ENCODE assay signal across 12 mouse cellular contexts in genomic region chr19:59422393-59422792, GRCm38 (mm10). TPM values are rescaled to one million over a fixed set of nuclear protein-coding genes. Genes with fewer than 3 reads are reported as not detected.
DNase-seq lines count a peak whose midpoint lies in the region; ATAC-seq lines count a peak whose summit lies in the region.
"Had no signal": no experiment of that assay in that cellular context is flagged by ENCODE, and none has a peak within 500 bp of the region (broad histone marks: within the 10 kb centered on the region; RNA-seq: fewer than 3 reads in every experiment).

No protein-coding gene starts in this region.

- H3K27ac ChIP-seq in neural tube, embryonic 11.5 days (ENCODE audit: low read depth, low read length), result no peak overlapping the region
- H3K27ac ChIP-seq in forebrain, embryonic 13.5 days, result peak overlapping the region; percentile 37
- no peak overlapping the region for H3K27ac ChIP-seq in limb, embryonic 13.5 days

- H3K27me3 ChIP-seq in neural tube, embryonic 11.5 days (ENCODE audit: control insufficient read depth, insufficient read depth, low read length), result no peaks in the 10 kb centered on the region
- H3K27me3 ChIP-seq in forebrain, embryonic 13.5 days, result peaks cover 16% of the 10 kb centered on the region; the same call in 1 of the 2 replicates
- peaks cover 30% of the 10 kb centered on the region for H3K27me3 ChIP-seq in limb, embryonic 13.5 days

- H3K9me3 ChIP-seq in neural tube, embryonic 11.5 days (ENCODE audit: control insufficient read depth, low read length), result no peaks in the 10 kb centered on the region; the same call in 1 of the 2 replicates
- H3K9me3 ChIP-seq in forebrain, embryonic 13.5 days (replicated peaks), result no peaks in the 10 kb centered on the region
- H3K9me3 ChIP-seq in limb, embryonic 13.5 days, result no peaks in the 10 kb centered on the region
- H3K9me3 ChIP-seq: G1E had no signal

- H3K4me1 ChIP-seq in neural tube, embryonic 11.5 days (ENCODE audit: control insufficient read depth, insufficient read depth, low read length), result no peaks in the 10 kb centered on the region
- H3K4me1 ChIP-seq in forebrain, embryonic 13.5 days, result peaks cover 26% of the 10 kb centered on the region
- peaks cover 47% of the 10 kb centered on the region for H3K4me1 ChIP-seq in limb, embryonic 13.5 days

- no peak overlapping the region for H3K9ac ChIP-seq in neural tube, embryonic 11.5 days (ENCODE audit: low read length)
- H3K9ac ChIP-seq in forebrain, embryonic 13.5 days, result 0 out of 2 replicates have a peak overlapping the region, but pooled peaks have one; percentile 26
- no peak overlapping the region for H3K9ac ChIP-seq in limb, embryonic 13.5 days

- no peak for ATAC-seq in neural tube, embryonic 11.5 days (ENCODE audit: insufficient read depth, low FRiP score, low TSS enrichment)
- ATAC-seq in forebrain, embryonic 13.5 days, result peak; percentile 81
- ATAC-seq in limb, embryonic 13.5 days (ENCODE audit: low FRiP score, low read depth), result no peak
- no peak for ATAC-seq in inflammation-experienced regulatory T-cells, adult 6 months

- WGBS in neural tube, embryonic 11.5 days, result 10% methylated on average over 8 of the region's 8 CpGs
- 2% methylated on average over 8 of the region's 8 CpGs for WGBS in forebrain, embryonic 13.5 days
- WGBS in limb, embryonic 13.5 days, result 10% methylated on average over 8 of the region's 8 CpGs

- H3K4me3 ChIP-seq in neural tube, embryonic 11.5 days (ENCODE audit: low read depth, low read length), result no peak overlapping the region; the same call in 1 of the 2 replicates
- peak overlapping the region; percentile 27 for H3K4me3 ChIP-seq in forebrain, embryonic 13.5 days
- H3K4me3 ChIP-seq in limb, embryonic 13.5 days, result no peak overlapping the region; the same call in 1 of the 2 replicates

- peak overlapping the region; percentile 25; the same call in 1 of the 2 replicates for H3K4me2 ChIP-seq in neural tube, embryonic 11.5 days (ENCODE audit: low read depth)
- peak overlapping the region; percentile 55 for H3K4me2 ChIP-seq in forebrain, embryonic 13.5 days
- H3K4me2 ChIP-seq in limb, embryonic 13.5 days (replicated peaks), result peak overlapping the region; percentile 38

- H3K36me3 ChIP-seq in neural tube, embryonic 11.5 days (ENCODE audit: control insufficient read depth, insufficient read depth, low read length), result no peaks in the 10 kb centered on the region
- H3K36me3 ChIP-seq in forebrain, embryonic 13.5 days (ENCODE audit: poor library complexity, severe bottlenecking), result 0 out of 2 replicates have a peak, but pooled peaks cover 4% of the 10 kb centered on the region
- H3K36me3 ChIP-seq in limb, embryonic 13.5 days, result no peaks in the 10 kb centered on the region
- H3K36me3 ChIP-seq: G1E had no signal

- DNase-seq in neural tube, embryonic 11.5 days (ENCODE audit: low spot score), result peak; percentile 28
- DNase-seq in neural tube, embryonic 10.5 days (ENCODE audit: extremely low spot score, low spot score), result no peak
- no peak for DNase-seq in gastrocnemius, postnatal 4 days (ENCODE audit: low spot score in 2 of 2)
- no peak for DNase-seq in spleen, postnatal 14 days (ENCODE audit: low spot score in 2 of 2)
- DNase-seq: adrenal gland, adult 2 months; cerebellum, adult 2 months had no signal

RNA-seq across cellular contexts. Expression of gene Emx2, which starts 35.8 kb away (rescaled TPM):
- 1.7 and 3.9 TPM in 2 replicates for polyA plus RNA-seq in neural tube, embryonic 11.5 days (2014; fragmentation: Nextera tagmentation; extraction: Ambion mirVana)
- polyA plus RNA-seq in forebrain, embryonic 13.5 days (2015; fragmentation: Nextera tagmentation; extraction: Ambion mirVana), result 29.8 and 37.3 TPM in 2 replicates
- 18.7 and 18.9 TPM in 2 replicates for polyA plus RNA-seq in limb, embryonic 13.5 days (2015; fragmentation: Nextera tagmentation; extraction: Ambion mirVana)
- not detected for polyA plus RNA-seq in inflammation-experienced regulatory T-cells, adult 6 months (2017; shearing (Covaris generic))
- total RNA-seq in gastrocnemius, postnatal 4 days (2021), result 1 to 10 TPM; 1.2 to 2.2 TPM
- total RNA-seq: neutrophil, adult 5-6 weeks had no signal
- polyA plus RNA-seq: G1E; lung, embryonic 16.5 days had no signal
